Mouse (Mus musculus): Measurements from ENCODE around the gene Hopx.
A peak's percentile ranks its signal among the peaks of the same experiment; 100 is the strongest.

Hopx gene

GRCm38 (mm10) chr5:77132457-77133135 lies 17.7 kb upstream of the Hopx start:
- DNase-seq, result no peak

- no peak for DNase-seq
Observed at GRCm38 (mm10) chr5:77131879-77132278, 17.0 kb upstream of the Hopx start.

DNA sequence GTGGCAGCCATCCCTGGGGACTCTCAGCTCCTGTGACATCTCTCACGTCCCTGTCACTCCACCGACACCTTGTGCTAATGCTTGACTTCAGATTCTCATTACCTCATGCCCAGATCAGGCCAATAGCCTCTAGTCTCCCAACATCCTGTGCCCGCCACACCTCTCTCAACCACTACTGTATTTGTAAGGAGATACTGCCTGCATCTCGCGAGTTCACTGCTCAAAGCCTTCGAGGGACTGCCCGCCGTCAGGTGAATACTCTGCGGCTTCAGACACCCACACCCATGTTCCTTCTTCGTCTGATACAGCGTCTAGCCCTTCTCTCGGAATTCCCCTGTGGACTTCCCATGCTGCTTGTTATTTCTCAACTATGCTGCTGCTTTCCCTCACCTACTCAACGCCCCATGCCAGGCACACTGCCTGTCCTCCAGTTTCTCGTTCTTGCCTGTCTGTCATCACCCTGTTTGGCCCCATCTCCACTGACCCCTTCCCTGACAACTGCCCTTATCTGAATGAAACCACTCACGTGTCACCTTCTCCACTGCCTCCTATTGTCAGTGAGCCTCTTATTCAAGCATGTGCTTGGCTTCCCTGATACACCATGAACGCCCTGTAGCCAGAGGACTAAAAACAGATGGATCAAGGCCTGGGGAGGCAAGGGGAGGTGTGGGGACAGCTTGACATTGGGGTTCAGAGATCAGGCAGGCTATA lies 15.5 kb upstream of the Hopx start:
- DNase-seq, result peak in 1 of 2 experiments; percentile 48

- DNase-seq, result no peak
Observed at GRCm38 (mm10) chr5:77129907-77130306, 15.0 kb upstream of the Hopx start.

- no peak for DNase-seq
Observed at GRCm38 (mm10) chr5:77128854-77129253, 13.9 kb upstream of the Hopx start.

- peak; percentile 49 to 81 for DNase-seq
Observed at GRCm38 (mm10) chr5:77126415-77126968, 11.6 kb upstream of the Hopx start.

DNA sequence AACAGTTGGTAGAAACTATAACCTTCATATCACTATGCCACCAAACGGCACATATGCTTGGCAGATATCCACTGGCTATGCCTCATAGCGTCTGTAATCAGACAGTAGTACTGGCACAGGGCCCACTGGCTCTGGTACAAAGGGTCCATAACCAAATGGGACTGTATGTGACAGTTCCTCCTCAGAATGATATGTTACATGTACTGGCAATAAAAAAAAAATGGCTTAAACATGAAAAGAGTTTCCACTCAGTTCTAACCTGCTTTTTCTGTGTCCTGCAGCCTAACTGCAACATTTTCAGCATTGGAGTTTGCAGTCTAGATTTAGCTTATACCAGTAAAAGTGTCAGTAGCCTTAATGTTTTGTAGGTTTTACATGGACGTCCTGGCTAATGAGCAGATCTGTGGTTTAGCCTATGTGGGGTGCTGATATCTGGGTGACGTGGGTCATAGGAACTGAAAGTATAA lies 9.9 kb upstream of the Hopx start:
- peak; percentile 45 to 59 for DNase-seq

GRCm38 (mm10) chr5:77124165-77124564 lies 9.2 kb upstream of the Hopx start:
- no peak for DNase-seq

GRCm38 (mm10) chr5:77123597-77123996 lies 8.7 kb upstream of the Hopx start:
- DNase-seq, result no peak

- peak; percentile 54 to 76 for DNase-seq
Observed at GRCm38 (mm10) chr5:77122254-77123192, 7.6 kb upstream of the Hopx start.

- no peak for DNase-seq
Observed at GRCm38 (mm10) chr5:77120701-77121100, 5.8 kb upstream of the Hopx start.

DNA sequence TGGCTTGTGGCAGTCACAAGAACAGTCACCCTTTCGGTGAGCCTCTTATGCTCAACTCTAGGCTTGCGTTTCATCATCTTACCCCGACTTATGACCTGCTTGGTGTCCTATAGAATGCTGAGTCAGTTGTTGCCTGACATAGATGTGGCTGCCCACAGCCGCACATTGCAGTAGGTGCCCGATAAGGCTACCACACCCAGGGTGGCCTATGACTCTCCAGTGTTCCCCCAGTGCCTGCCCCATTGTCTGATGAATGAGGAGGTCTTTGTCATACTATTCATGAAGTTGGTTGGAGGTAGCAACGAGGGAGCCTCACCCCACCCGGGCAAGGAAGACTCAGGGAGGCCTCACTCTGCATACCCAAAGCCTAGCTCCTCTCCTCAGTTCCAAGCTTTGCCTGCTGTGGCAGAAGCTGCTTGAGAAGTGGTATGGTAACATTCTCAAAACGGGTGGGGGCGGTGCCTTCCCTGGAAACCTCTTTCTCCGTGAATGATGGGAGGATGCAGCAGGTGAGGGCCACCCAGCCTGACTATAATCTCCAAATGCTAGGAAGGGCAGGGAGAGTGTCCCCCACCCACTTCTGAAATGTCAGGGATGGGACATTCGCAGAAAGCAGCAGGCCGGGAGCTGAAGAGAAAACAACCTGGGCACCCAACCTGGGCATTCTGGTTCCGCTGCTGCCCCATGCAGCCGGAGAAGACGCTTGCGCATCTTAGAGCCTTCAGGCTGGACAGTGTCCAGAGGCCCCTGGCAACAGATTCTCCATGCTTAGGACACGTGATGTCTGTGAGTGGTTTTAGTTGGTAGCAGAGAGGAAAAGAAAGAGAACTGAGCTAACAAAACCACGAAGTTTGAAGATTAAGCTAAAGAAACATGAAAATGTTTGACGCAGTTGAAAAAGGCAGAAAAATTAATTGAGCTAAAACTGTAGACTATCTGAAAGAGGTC lies 4.8 kb upstream of the Hopx start:
- peak in 1 of 2 experiments; percentile 32 for DNase-seq

GRCm38 (mm10) chr5:77115732-77116131 lies 811 bp upstream of the Hopx start:
- DNase-seq, result no peak

GRCm38 (mm10) chr5:77113773-77114172 lies 1.1 kb downstream of the Hopx start:
- DNase-seq, result peak in 1 of 2 experiments; percentile 3

DNA sequence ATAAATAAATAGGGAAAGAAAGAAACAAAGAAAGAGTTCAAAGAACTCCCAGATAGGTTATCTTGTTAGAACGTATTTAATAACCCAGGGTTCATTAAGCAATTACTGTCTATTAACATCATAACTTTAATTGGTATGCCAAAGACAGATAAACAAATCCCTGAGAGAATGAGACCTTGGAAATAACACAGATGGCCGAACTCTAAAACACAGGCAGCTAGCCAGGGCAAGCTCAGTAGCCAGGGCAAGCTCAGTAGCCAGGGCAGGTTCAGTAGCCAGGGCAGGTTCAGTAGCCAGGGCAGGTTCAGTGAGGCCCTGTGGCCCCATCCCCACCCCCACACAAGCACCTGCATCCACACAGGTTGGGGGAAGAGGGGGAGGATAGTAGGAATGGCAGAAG lies 2.9 kb downstream of the Hopx start:
- peak in 1 of 2 experiments; percentile 7 for DNase-seq

GRCm38 (mm10) chr5:77109814-77110213 lies 5.1 kb downstream of the Hopx start:
- DNase-seq, result no peak

GRCm38 (mm10) chr5:77108806-77109205 lies 6.1 kb downstream of the Hopx start:
- DNase-seq, result no peak

DNA sequence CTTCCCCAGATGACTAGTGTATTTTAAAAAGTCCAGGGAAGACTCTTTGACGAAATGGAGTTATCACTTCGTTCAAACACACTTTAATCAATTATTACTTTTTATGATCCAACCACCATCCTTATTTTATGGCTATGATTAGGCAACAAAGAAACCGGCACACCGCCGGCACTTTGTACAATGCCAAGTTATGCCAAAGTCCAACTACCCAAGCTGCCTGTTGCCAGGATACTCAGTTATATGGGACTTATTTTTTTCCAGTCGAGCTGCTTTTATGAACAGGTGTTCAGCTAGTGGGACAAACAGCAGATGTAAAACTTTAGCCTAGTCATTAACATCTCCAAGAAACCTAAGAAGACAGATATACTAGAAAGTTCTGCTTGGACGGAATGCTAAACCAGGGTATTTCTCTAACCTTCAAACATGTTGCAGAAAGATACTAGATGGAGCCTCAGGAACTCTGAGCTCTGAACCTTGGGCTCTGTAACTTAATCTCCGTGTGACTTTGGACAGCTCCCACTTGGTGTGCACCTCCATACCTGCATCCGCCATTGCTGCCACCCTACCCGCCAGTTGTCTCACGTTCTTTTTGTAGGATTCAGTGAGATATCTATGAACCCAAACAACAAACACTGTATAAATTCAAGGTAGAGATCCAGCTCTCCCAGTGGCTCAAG lies 7.6 kb downstream of the Hopx start:
- no peak for DNase-seq

DNA sequence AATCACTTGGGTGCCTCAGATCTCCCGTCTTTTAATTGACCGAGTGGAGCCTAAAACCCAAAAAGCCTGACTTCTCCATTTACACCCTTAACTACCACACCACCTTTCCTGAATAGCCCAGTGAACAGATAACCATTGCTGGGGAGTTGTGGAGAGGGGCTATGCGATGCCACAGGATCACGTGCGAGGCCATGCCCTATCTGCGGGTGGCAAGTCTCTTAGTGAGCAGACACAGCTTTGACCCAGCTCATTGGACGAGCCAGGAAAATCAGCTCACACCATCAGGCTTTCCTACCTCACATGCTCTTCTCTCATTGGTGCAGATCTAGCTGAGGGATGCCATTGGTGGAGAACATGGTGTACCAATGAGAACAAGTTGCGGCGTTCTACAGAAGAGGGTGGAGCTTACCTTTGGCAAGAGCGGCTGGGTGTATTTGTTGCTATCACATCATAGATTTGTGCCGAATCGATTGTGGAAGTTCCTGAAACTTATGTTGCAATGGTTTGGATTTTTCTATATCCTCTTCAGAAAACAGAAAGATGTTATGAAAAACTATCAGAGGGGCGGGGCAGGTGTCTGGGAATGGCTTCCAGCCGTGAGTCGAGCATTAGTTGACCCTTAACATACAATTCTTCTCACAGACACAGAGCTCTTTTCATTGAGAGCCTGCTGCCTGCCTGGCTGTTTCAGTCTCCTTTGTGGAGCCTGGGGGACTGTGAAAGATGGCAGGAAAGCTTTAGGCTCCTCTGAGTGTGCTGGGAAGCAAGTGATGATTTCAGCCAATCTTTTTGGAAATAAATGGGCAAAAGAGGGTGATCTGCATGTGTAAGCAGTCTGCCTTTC lies 12.2 kb downstream of the Hopx start:
- DNase-seq, result peak in 1 of 2 experiments; percentile 65

DNA sequence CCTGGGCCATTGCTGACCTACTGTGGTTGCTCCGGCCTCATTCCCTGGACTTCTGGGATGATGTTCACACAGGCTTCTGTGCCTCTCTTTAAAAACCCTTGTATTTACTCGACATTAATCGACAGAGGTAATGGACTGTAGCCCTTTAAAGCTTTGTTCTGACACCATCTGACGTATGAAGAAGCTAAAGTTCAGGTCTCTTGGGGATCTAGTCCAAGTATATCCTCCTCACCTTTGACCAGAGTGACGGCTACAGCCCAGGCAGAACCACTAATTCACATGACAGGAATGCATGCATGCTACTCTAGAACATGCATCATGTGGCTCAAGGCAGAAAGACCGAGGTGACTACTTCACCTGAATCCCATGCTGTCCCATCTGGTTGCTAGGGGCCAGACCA lies 14.2 kb downstream of the Hopx start:
- no peak for DNase-seq

Data from lung, postnatal 4 days (tissue).